ENCODE assay signal across 17 mouse cellular contexts in genomic region chr13:71529397-71530122, GRCm38 (mm10).
DNase-seq lines count a peak whose midpoint lies in the region; ATAC-seq and TF ChIP-seq lines count a peak whose summit lies in the region.
"Had no signal": no experiment of that assay in that cellular context is flagged by ENCODE, and none has a peak within 500 bp of the region (broad histone marks: within the 10 kb centered on the region; RNA-seq: fewer than 3 reads in every experiment).

No protein-coding gene starts in this region.

- no peak for TF ChIP-seq CTCF in kidney, postnatal 0 days (IDR thresholded peaks at IDR 0.05; ENCODE audit: low read depth)

- H3K9ac ChIP-seq in kidney, postnatal 0 days (ENCODE audit: low read depth, low read length), result no peak overlapping the region
- no peak overlapping the region for H3K9ac ChIP-seq in midbrain, embryonic 14.5 days (replicated peaks; ENCODE audit: low read length)
- H3K9ac ChIP-seq in stomach, embryonic 15.5 days, result no peak overlapping the region
- H3K9ac ChIP-seq in liver, embryonic 11.5 days (ENCODE audit: low read depth, low read length), result no peak overlapping the region
- H3K9ac ChIP-seq: forebrain, postnatal 0 days; liver, embryonic 15.5 days had no signal

- H3K9me3 ChIP-seq in kidney, postnatal 0 days (replicated peaks; ENCODE audit: low read length), result no peaks in the 10 kb centered on the region
- no peaks in the 10 kb centered on the region for H3K9me3 ChIP-seq in midbrain, embryonic 10.5 days (replicated peaks)
- H3K9me3 ChIP-seq in midbrain, embryonic 14.5 days (ENCODE audit: control insufficient read depth, low read length), result no peaks in the 10 kb centered on the region
- H3K9me3 ChIP-seq in stomach, embryonic 15.5 days, result no peaks in the 10 kb centered on the region
- no peaks in the 10 kb centered on the region for H3K9me3 ChIP-seq in liver, embryonic 11.5 days (ENCODE audit: control insufficient read depth, low read length)
- H3K9me3 ChIP-seq: liver, embryonic 15.5 days had no signal

- no peaks in the 10 kb centered on the region for H3K27me3 ChIP-seq in kidney, postnatal 0 days (ENCODE audit: insufficient read depth, low read length)
- peaks cover 45% of the 10 kb centered on the region for H3K27me3 ChIP-seq in midbrain, embryonic 10.5 days (ENCODE audit: low read depth, poor library complexity, severe bottlenecking)
- H3K27me3 ChIP-seq in midbrain, embryonic 14.5 days (ENCODE audit: control insufficient read depth, insufficient read depth, low read length), result no peaks in the 10 kb centered on the region
- no peaks in the 10 kb centered on the region for H3K27me3 ChIP-seq in stomach, embryonic 15.5 days (replicated peaks)
- H3K27me3 ChIP-seq in liver, embryonic 11.5 days (replicated peaks; ENCODE audit: control insufficient read depth, insufficient read depth, low read length), result no peaks in the 10 kb centered on the region
- H3K27me3 ChIP-seq: liver, embryonic 15.5 days had no signal

- H3K4me3 ChIP-seq in kidney, postnatal 0 days (replicated peaks; ENCODE audit: low read depth, low read length), result no peak overlapping the region
- H3K4me3 ChIP-seq in midbrain, embryonic 10.5 days, result peak overlapping the region; percentile 14; the same call in 1 of the 2 replicates
- H3K4me3 ChIP-seq in midbrain, embryonic 14.5 days (replicated peaks; ENCODE audit: low read depth, low read length), result no peak overlapping the region
- H3K4me3 ChIP-seq in stomach, embryonic 15.5 days (replicated peaks), result no peak overlapping the region
- H3K4me3 ChIP-seq in liver, embryonic 11.5 days (ENCODE audit: low read depth, low read length), result no peak overlapping the region
- H3K4me3 ChIP-seq: erythroblast, embryonic 14.5 days; gastrocnemius, adult 2 months; heart, adult 2 months; liver, embryonic 15.5 days; myocyte had no signal

- no peak for ATAC-seq in kidney, postnatal 0 days (replicated peaks; ENCODE audit: low FRiP score, low read depth)
- ATAC-seq in midbrain, embryonic 14.5 days (ENCODE audit: low FRiP score, low TSS enrichment), result no peak
- ATAC-seq in stomach, embryonic 15.5 days (ENCODE audit: insufficient read depth, low FRiP score, low read depth), result 0 out of 2 replicates have a peak, but pooled peaks have one; percentile 22
- ATAC-seq in liver, embryonic 11.5 days (replicated peaks; ENCODE audit: low FRiP score), result no peak
- ATAC-seq: forebrain, postnatal 0 days; inflammation-experienced regulatory T-cells, adult 6 months had no signal

- H3K36me3 ChIP-seq in kidney, postnatal 0 days (ENCODE audit: insufficient read depth, low read length), result no peaks in the 10 kb centered on the region
- no peaks in the 10 kb centered on the region for H3K36me3 ChIP-seq in midbrain, embryonic 10.5 days
- H3K36me3 ChIP-seq in midbrain, embryonic 14.5 days (ENCODE audit: control insufficient read depth, insufficient read depth, low read length), result no peaks in the 10 kb centered on the region
- H3K36me3 ChIP-seq in stomach, embryonic 15.5 days, result no peaks in the 10 kb centered on the region
- no peaks in the 10 kb centered on the region for H3K36me3 ChIP-seq in liver, embryonic 11.5 days (ENCODE audit: control insufficient read depth, insufficient read depth, low read length)
- H3K36me3 ChIP-seq: liver, embryonic 15.5 days had no signal

- no peaks in the 10 kb centered on the region for H3K4me1 ChIP-seq in kidney, postnatal 0 days (replicated peaks; ENCODE audit: insufficient read depth, low read length)
- peaks cover 14% of the 10 kb centered on the region for H3K4me1 ChIP-seq in midbrain, embryonic 10.5 days
- H3K4me1 ChIP-seq in midbrain, embryonic 14.5 days (ENCODE audit: control insufficient read depth, insufficient read depth, low read length), result 0 out of 2 replicates have a peak, but pooled peaks cover 3% of the 10 kb centered on the region
- H3K4me1 ChIP-seq in stomach, embryonic 15.5 days, result no peaks in the 10 kb centered on the region
- no peaks in the 10 kb centered on the region for H3K4me1 ChIP-seq in liver, embryonic 11.5 days (replicated peaks; ENCODE audit: control insufficient read depth, insufficient read depth, low read length)
- H3K4me1 ChIP-seq: liver, embryonic 15.5 days had no signal

- peak; percentile 5 for DNase-seq in adrenal gland, postnatal 10 days
- no peak for DNase-seq in adrenal gland, adult 8-10 months
- peak; percentile 4 for DNase-seq in kidney, postnatal 0 days (ENCODE audit: low spot score)
- DNase-seq in kidney, adult 11 months, result no peak
- peak; percentile 58 for DNase-seq in midbrain, embryonic 10.5 days (ENCODE audit: low spot score)
- no peak for DNase-seq in midbrain, embryonic 14.5 days
- no peak for DNase-seq in liver, embryonic 11.5 days (ENCODE audit: low spot score)
- DNase-seq: cerebellum, adult 11-12 months; forebrain, postnatal 0 days; gastrocnemius, adult 2 months; heart, adult 2 months; heart, postnatal 14 days had no signal

- 44% methylated on average over 14 of the region's 14 CpGs for WGBS in kidney, postnatal 0 days
- WGBS in midbrain, embryonic 10.5 days, result 35% methylated on average over 14 of the region's 14 CpGs
- 14% methylated on average over 14 of the region's 14 CpGs for WGBS in midbrain, embryonic 14.5 days
- WGBS in stomach, embryonic 15.5 days, result 54% methylated on average over 14 of the region's 14 CpGs
- 68% methylated on average over 14 of the region's 14 CpGs for WGBS in liver, embryonic 11.5 days

- H3K27ac ChIP-seq in kidney, postnatal 0 days, result no peak overlapping the region
- H3K27ac ChIP-seq in midbrain, embryonic 10.5 days (replicated peaks), result peak overlapping the region; percentile 38; the same call in 1 of the 2 replicates
- H3K27ac ChIP-seq in midbrain, embryonic 14.5 days (replicated peaks; ENCODE audit: low read depth, low read length), result no peak overlapping the region
- H3K27ac ChIP-seq in stomach, embryonic 15.5 days, result no peak overlapping the region
- H3K27ac ChIP-seq in liver, embryonic 11.5 days (ENCODE audit: low read depth, low read length), result no peak overlapping the region
- H3K27ac ChIP-seq: gastrocnemius, adult 2 months; heart, adult 2 months; liver, embryonic 15.5 days had no signal

- no peak overlapping the region for H3K4me2 ChIP-seq in kidney, postnatal 0 days (ENCODE audit: low read length)
- no peak overlapping the region for H3K4me2 ChIP-seq in midbrain, embryonic 14.5 days (ENCODE audit: low read length)
- H3K4me2 ChIP-seq in stomach, embryonic 15.5 days, result no peak overlapping the region
- no peak overlapping the region for H3K4me2 ChIP-seq in liver, embryonic 11.5 days
- H3K4me2 ChIP-seq: liver, embryonic 15.5 days had no signal

Comparison
In these comparisons a context has a peak if more than half of its experiments do, and no peak if none do; other contexts are left out.
1. DNase-seq: peak in adrenal gland, postnatal 10 days (single experiment), kidney, postnatal 0 days (single experiment) and midbrain, embryonic 10.5 days (single experiment); none in adrenal gland, adult 8-10 months (single experiment), kidney, adult 11 months (single experiment), midbrain, embryonic 14.5 days (single experiment) and liver, embryonic 11.5 days (single experiment).